Mouse (Mus musculus) bone marrow, adult 2 months (tissue): ENCODE results near the gene Scube3.

Experiments used
- CTCF ChIP-seq: fragments of 200-500 bp; IDR thresholded peaks from 2 replicates; pipeline ENCODE4 v1.5.1; 2011; ENCODE audit warnings: low read length, control low read depth; ENCODE audit not compliant: control insufficient read depth, insufficient read depth
- POLR2A ChIP-seq: fragments of 200-500 bp; IDR thresholded peaks from 2 replicates; pipeline ENCODE4 v1.6.1; 2011; ENCODE audit warnings: low read depth, mild to moderate bottlenecking, control low read depth, low read length, borderline replicate concordance; ENCODE audit not compliant: control insufficient read depth

- TF ChIP-seq CTCF = no peak
- no peak for TF ChIP-seq POLR2A
Observed at GRCm38 (mm10) chr17:28184971-28185638, 43.2 kb downstream of the Scube3 start.
